Mouse (Mus musculus): Measurements from ENCODE around the gene Spata16. TPM values are rescaled to one million over a fixed set of nuclear protein-coding genes. Genes with fewer than 3 reads are reported as not detected.

The Spata16 gene
- total and polyA plus RNA-seq, 3 experiments = not detected

- TF ChIP-seq POLR2A (IDR thresholded peaks at IDR 0.05; ENCODE audit: control insufficient read depth in 1 of 2, insufficient read depth in 1 of 2, low read depth in 1 of 2, low read length in 2 of 2, poor library complexity in 1 of 2) (no peak), MAX (IDR thresholded peaks at IDR 0.05; ENCODE audit: low read length) (no peak), ZMIZ1 (IDR thresholded peaks at IDR 0.05; ENCODE audit: low read depth, low read length) (no peak), RAD21 (IDR thresholded peaks at IDR 0.05; ENCODE audit: low read depth, low read length) (no peak), TAL1 (IDR thresholded peaks at IDR 0.05; ENCODE audit: low read length) (no peak), GABPA (IDR thresholded peaks at IDR 0.05; ENCODE audit: low read depth, low read length) (no peak), EP300 (IDR thresholded peaks at IDR 0.05; ENCODE audit: low read depth in 1 of 2, low read length in 2 of 2) (no peak), SMC3 (IDR thresholded peaks at IDR 0.05; ENCODE audit: low read depth, low read length) (no peak), CHD2 (IDR thresholded peaks at IDR 0.05; ENCODE audit: low read length) (no peak), MXI1 (IDR thresholded peaks at IDR 0.05; ENCODE audit: low read depth, low read length) (no peak), NRF1 (IDR thresholded peaks at IDR 0.05; ENCODE audit: insufficient read depth, low read depth, low read length, poor library complexity, severe bottlenecking) (no peak), SIN3A (IDR thresholded peaks at IDR 0.05; ENCODE audit: low read length) (no peak), MEF2A (IDR thresholded peaks at IDR 0.05; ENCODE audit: extremely low read depth, insufficient replicate concordance, low read depth, low read length, poor library complexity, severe bottlenecking) (no peak), ZNF384 (IDR thresholded peaks at IDR 0.05; ENCODE audit: low read depth, low read length) (no peak)
- no peak for DNase-seq (ENCODE audit: low read depth, low spot score)
- no peaks in the 10 kb centered on the region for H3K79me2 ChIP-seq (ENCODE audit: control insufficient read depth, insufficient read depth, low read length, poor library complexity)
- H3K9me3 ChIP-seq (replicated peaks; ENCODE audit: insufficient read depth, low read length) = no peaks in the 10 kb centered on the region
- H3K27me3 ChIP-seq (ENCODE audit: control insufficient read depth in 1 of 2, insufficient read depth in 2 of 2, low read length in 2 of 2) = no peaks in the 10 kb centered on the region
- H3K4me1 ChIP-seq (ENCODE audit: control insufficient read depth in 1 of 2, insufficient read depth in 2 of 2, low read length in 2 of 2) = no peaks in the 10 kb centered on the region
- H3K9ac ChIP-seq (ENCODE audit: control insufficient read depth, low read depth, low read length, poor library complexity, severe bottlenecking) = no peak overlapping the region
- no peak overlapping the region for H3K27ac ChIP-seq (ENCODE audit: control insufficient read depth, low read depth, low read length)
- no peak overlapping the region for H3K4me3 ChIP-seq (ENCODE audit: control insufficient read depth in 1 of 2, insufficient read depth in 1 of 2, low read depth in 2 of 2, low read length in 2 of 2)
- no peaks in the 10 kb centered on the region for H3K36me3 ChIP-seq (ENCODE audit: control insufficient read depth in 1 of 2, insufficient read depth in 2 of 2, low read length in 2 of 2)
These were observed 329.4 kb downstream of the Spata16 start for GRCm38 (mm10) chr3:26966776-26967175.

- Histone ChIP-seq H3K9ac (ENCODE audit: control insufficient read depth, low read depth, low read length, poor library complexity, severe bottlenecking) (no peak overlapping the region), H3K27me3 (ENCODE audit: control insufficient read depth in 1 of 2, insufficient read depth in 2 of 2, low read length in 2 of 2) (no peaks in the 10 kb centered on the region), H3K27ac (ENCODE audit: control insufficient read depth, low read depth, low read length) (no peak overlapping the region), H3K9me3 (replicated peaks; ENCODE audit: insufficient read depth, low read length) (no peaks in the 10 kb centered on the region), H3K4me1 (ENCODE audit: control insufficient read depth in 1 of 2, insufficient read depth in 2 of 2, low read length in 2 of 2) (no peaks in the 10 kb centered on the region), H3K36me3 (ENCODE audit: control insufficient read depth in 1 of 2, insufficient read depth in 2 of 2, low read length in 2 of 2) (no peaks in the 10 kb centered on the region), H3K79me2 (ENCODE audit: control insufficient read depth, insufficient read depth, low read length, poor library complexity) (no peaks in the 10 kb centered on the region), H3K4me3 (ENCODE audit: control insufficient read depth in 1 of 2, insufficient read depth in 1 of 2, low read depth in 2 of 2, low read length in 2 of 2) (no peak overlapping the region)
- TF ChIP-seq ZNF384 (IDR thresholded peaks at IDR 0.05; ENCODE audit: low read depth, low read length) (no peak), TCF12 (IDR thresholded peaks at IDR 0.05; ENCODE audit: low read depth, low read length) (no peak), TBP (IDR thresholded peaks at IDR 0.05; ENCODE audit: low read depth, low read length) (no peak), MEF2A (IDR thresholded peaks at IDR 0.05; ENCODE audit: extremely low read depth, insufficient replicate concordance, low read depth, low read length, poor library complexity, severe bottlenecking) (no peak), NELFE (IDR thresholded peaks at IDR 0.05; ENCODE audit: low read depth, low read length) (no peak), ZMIZ1 (IDR thresholded peaks at IDR 0.05; ENCODE audit: low read depth, low read length) (no peak), CHD1 (IDR thresholded peaks at IDR 0.05; ENCODE audit: low read depth, low read length) (no peak), NRF1 (IDR thresholded peaks at IDR 0.05; ENCODE audit: insufficient read depth, low read depth, low read length, poor library complexity, severe bottlenecking) (no peak), E2F4 (IDR thresholded peaks at IDR 0.05; ENCODE audit: borderline replicate concordance, low read depth, low read length) (no peak), CTCF (IDR thresholded peaks at IDR 0.05 in 2 of 3, conservative IDR thresholded peaks at IDR 0.05 in 1 of 3; ENCODE audit: control insufficient read depth in 1 of 3, insufficient read depth in 1 of 3, low read depth in 2 of 3, low read length in 3 of 3, poor library complexity in 1 of 3, severe bottlenecking in 1 of 3) (no peak), USF2 (IDR thresholded peaks at IDR 0.05; ENCODE audit: borderline replicate concordance in 1 of 2, insufficient read depth in 1 of 2, low read depth in 1 of 2, low read length in 2 of 2) (no peak), MAX (IDR thresholded peaks at IDR 0.05; ENCODE audit: low read length) (no peak), ZKSCAN1 (IDR thresholded peaks at IDR 0.05; ENCODE audit: low read depth, low read length) (no peak), ETS1 (IDR thresholded peaks at IDR 0.05; ENCODE audit: low read depth, low read length) (no peak), HCFC1 (IDR thresholded peaks at IDR 0.05; ENCODE audit: low read depth, low read length) (no peak)
- no peak for DNase-seq (ENCODE audit: low read depth, low spot score)
These were observed 331.6 kb downstream of the Spata16 start for GRCm38 (mm10) chr3:26968852-26969513.
